Mouse (Mus musculus): ENCODE data around the gene Arhgap18. TPM values are rescaled to one million over a fixed set of nuclear protein-coding genes. Genes with fewer than 3 reads are reported as not detected.

Arhgap18 gene
- polyA plus RNA-seq, 2 experiments = 14.2 to 24.3 TPM

GRCm38 (mm10) chr10:26893091-26893490, 139.9 kb downstream of the Arhgap18 start:
- Histone ChIP-seq H3K9ac (ENCODE audit: low read depth, low read length, severe bottlenecking) (no peak overlapping the region), H3K27ac (replicated peaks; ENCODE audit: low read depth, low read length) (no peak overlapping the region), H3K4me1 (ENCODE audit: control insufficient read depth, insufficient read depth, low read length) (no peaks in the 10 kb centered on the region), H3K4me3 (replicated peaks; ENCODE audit: low read length) (no peak overlapping the region), H3K9me3 (ENCODE audit: control insufficient read depth, low read length) (no peaks in the 10 kb centered on the region), H3K4me2 (replicated peaks; ENCODE audit: low read depth, low read length, severe bottlenecking) (no peak overlapping the region), H3K27me3 (ENCODE audit: control insufficient read depth, insufficient read depth, low read length) (no peaks in the 10 kb centered on the region), H3K36me3 (ENCODE audit: control insufficient read depth, insufficient read depth, low read length) (no peaks in the 10 kb centered on the region)
- no peak for ATAC-seq (ENCODE audit: low FRiP score, low read depth)
- 74% methylated on average over 1 of the region's 1 CpGs for WGBS
- no peak for DNase-seq (ENCODE audit: low spot score)
- no peak for TF ChIP-seq POLR2A (IDR thresholded peaks at IDR 0.05; ENCODE audit: borderline replicate concordance, extremely low read depth, insufficient read depth, insufficient read length)

- ATAC-seq (ENCODE audit: low FRiP score, low read depth) (no peak), DNase-seq (ENCODE audit: low spot score) (no peak)
- no peak overlapping the region for H3K4me3 ChIP-seq (replicated peaks; ENCODE audit: low read length)
- no peak overlapping the region for H3K27ac ChIP-seq (replicated peaks; ENCODE audit: low read depth, low read length)
- no peaks in the 10 kb centered on the region for H3K4me1 ChIP-seq (ENCODE audit: control insufficient read depth, insufficient read depth, low read length)
- no peaks in the 10 kb centered on the region for H3K36me3 ChIP-seq (ENCODE audit: control insufficient read depth, insufficient read depth, low read length)
- WGBS = 72% methylated on average over 6 of the region's 6 CpGs
- H3K9me3 ChIP-seq (ENCODE audit: control insufficient read depth, low read length) = no peaks in the 10 kb centered on the region
- H3K9ac ChIP-seq (ENCODE audit: low read depth, low read length, severe bottlenecking) = no peak overlapping the region
- no peaks in the 10 kb centered on the region for H3K27me3 ChIP-seq (ENCODE audit: control insufficient read depth, insufficient read depth, low read length)
- TF ChIP-seq POLR2A (IDR thresholded peaks at IDR 0.05; ENCODE audit: borderline replicate concordance, extremely low read depth, insufficient read depth, insufficient read length) = no peak
- H3K4me2 ChIP-seq (replicated peaks; ENCODE audit: low read depth, low read length, severe bottlenecking) = no peak overlapping the region
These were observed 142.5 kb downstream of the Arhgap18 start for GRCm38 (mm10) chr10:26895726-26896125.

GRCm38 (mm10) chr10:26900426-26900825, 147.2 kb downstream of the Arhgap18 start:
- no peak for TF ChIP-seq POLR2A (IDR thresholded peaks at IDR 0.05; ENCODE audit: borderline replicate concordance, extremely low read depth, insufficient read depth, insufficient read length)
- H3K27me3 ChIP-seq (ENCODE audit: control insufficient read depth, insufficient read depth, low read length) = no peaks in the 10 kb centered on the region
- H3K9me3 ChIP-seq (ENCODE audit: control insufficient read depth, low read length) = no peaks in the 10 kb centered on the region
- H3K36me3 ChIP-seq (ENCODE audit: control insufficient read depth, insufficient read depth, low read length) = no peaks in the 10 kb centered on the region
- no peak overlapping the region for H3K4me3 ChIP-seq (replicated peaks; ENCODE audit: low read length)
- no peak overlapping the region for H3K4me2 ChIP-seq (replicated peaks; ENCODE audit: low read depth, low read length, severe bottlenecking)
- ATAC-seq (ENCODE audit: low FRiP score, low read depth) (no peak), DNase-seq (ENCODE audit: low spot score) (no peak)
- WGBS = 66% methylated on average over 1 of the region's 1 CpGs
- H3K9ac ChIP-seq (ENCODE audit: low read depth, low read length, severe bottlenecking) = no peak overlapping the region
- no peak overlapping the region for H3K27ac ChIP-seq (replicated peaks; ENCODE audit: low read depth, low read length)
- H3K4me1 ChIP-seq (ENCODE audit: control insufficient read depth, insufficient read depth, low read length) = no peaks in the 10 kb centered on the region

- no peak for TF ChIP-seq POLR2A (IDR thresholded peaks at IDR 0.05; ENCODE audit: borderline replicate concordance, extremely low read depth, insufficient read depth, insufficient read length)
- WGBS = 80% methylated on average over 1 of the region's 1 CpGs
- ATAC-seq (ENCODE audit: low FRiP score, low read depth) = no peak
These were observed 150.6 kb downstream of the Arhgap18 start for GRCm38 (mm10) chr10:26903781-26904180.

GRCm38 (mm10) chr10:26911176-26911575, 158.0 kb downstream of the Arhgap18 start:
- H3K27me3 ChIP-seq (ENCODE audit: control insufficient read depth, insufficient read depth, low read length) = no peaks in the 10 kb centered on the region
- no peaks in the 10 kb centered on the region for H3K4me1 ChIP-seq (ENCODE audit: control insufficient read depth, insufficient read depth, low read length)
- no peaks in the 10 kb centered on the region for H3K36me3 ChIP-seq (ENCODE audit: control insufficient read depth, insufficient read depth, low read length)
- no peak for DNase-seq (ENCODE audit: low spot score)
- no peak overlapping the region for H3K9ac ChIP-seq (ENCODE audit: low read depth, low read length, severe bottlenecking)
- H3K4me2 ChIP-seq (replicated peaks; ENCODE audit: low read depth, low read length, severe bottlenecking) = no peak overlapping the region
- no peak overlapping the region for H3K4me3 ChIP-seq (replicated peaks; ENCODE audit: low read length)
- no peaks in the 10 kb centered on the region for H3K9me3 ChIP-seq (ENCODE audit: control insufficient read depth, low read length)
- no peak for ATAC-seq (ENCODE audit: low FRiP score, low read depth)
- TF ChIP-seq POLR2A (IDR thresholded peaks at IDR 0.05; ENCODE audit: borderline replicate concordance, extremely low read depth, insufficient read depth, insufficient read length) = no peak
- H3K27ac ChIP-seq (replicated peaks; ENCODE audit: low read depth, low read length) = no peak overlapping the region
- WGBS = 56% methylated on average over 3 of the region's 3 CpGs

More at GRCm38 (mm10) chr10:26903781-26904180, 150.6 kb downstream of the Arhgap18 start:
- no peaks in the 10 kb centered on the region for H3K27me3 ChIP-seq (ENCODE audit: control insufficient read depth, insufficient read depth, low read length)
- no peaks in the 10 kb centered on the region for H3K36me3 ChIP-seq (ENCODE audit: control insufficient read depth, insufficient read depth, low read length)
- no peak overlapping the region for H3K4me2 ChIP-seq (replicated peaks; ENCODE audit: low read depth, low read length, severe bottlenecking)
- H3K4me1 ChIP-seq (ENCODE audit: control insufficient read depth, insufficient read depth, low read length) = no peaks in the 10 kb centered on the region
- H3K9me3 ChIP-seq (ENCODE audit: control insufficient read depth, low read length) = no peaks in the 10 kb centered on the region
- no peak for DNase-seq (ENCODE audit: low spot score)
- no peak overlapping the region for H3K27ac ChIP-seq (replicated peaks; ENCODE audit: low read depth, low read length)
- no peak overlapping the region for H3K9ac ChIP-seq (ENCODE audit: low read depth, low read length, severe bottlenecking)
- H3K4me3 ChIP-seq (replicated peaks; ENCODE audit: low read length) = no peak overlapping the region

Measured in limb, embryonic 14.5 days (tissue).